Mouse (Mus musculus) spleen, postnatal 10 days (tissue): ENCODE data around the gene Shank2.

Experiments used
- DNase-seq, 2 experiments: peaks; one replicate each; pipeline ENCODE4 v3.0.0; 2021 to 2022; ENCODE audit warnings: low spot score in 2 of 2

Gene Shank2

DNA sequence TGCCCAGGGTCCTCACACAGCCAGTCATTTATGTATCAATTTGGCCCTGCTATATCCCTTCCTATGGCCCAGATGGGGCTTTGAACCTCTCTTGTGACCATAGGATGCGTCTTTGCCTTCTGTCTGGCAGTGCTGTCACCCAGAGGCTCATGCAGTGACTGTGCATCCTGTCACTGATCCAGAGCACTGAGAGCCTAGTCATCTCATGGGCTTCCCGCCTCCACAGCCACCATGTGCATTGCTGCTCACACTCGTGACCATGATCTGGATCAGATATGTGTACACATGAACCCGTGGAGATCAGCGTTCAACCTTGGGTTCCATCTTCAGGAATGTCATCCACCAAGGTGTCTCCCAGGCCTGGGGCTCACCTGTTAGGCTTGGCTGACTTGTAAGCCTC is 227.0 kb downstream of the Shank2 start:
- DNase-seq: no peak

DNA sequence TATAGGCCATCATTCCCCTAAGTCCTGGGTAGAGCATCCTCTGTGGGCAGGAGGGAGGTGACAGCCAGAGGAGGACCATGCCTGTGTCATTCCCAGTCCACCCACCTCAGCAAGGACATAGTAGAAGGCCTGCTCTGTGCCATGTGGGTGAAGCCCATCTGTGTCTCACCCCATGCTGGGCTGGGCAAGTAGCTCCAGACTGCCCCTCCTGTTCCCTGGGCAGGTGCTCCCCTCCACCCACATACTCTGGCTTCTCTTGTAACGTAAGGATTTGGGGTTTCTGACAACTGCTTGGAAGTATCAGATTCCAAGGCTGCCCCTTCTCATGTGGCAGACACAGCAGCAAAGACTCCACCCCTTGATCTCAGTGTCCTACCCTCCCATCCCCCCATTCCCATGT is 227.7 kb downstream of the Shank2 start:
- DNase-seq: no peak

DNA sequence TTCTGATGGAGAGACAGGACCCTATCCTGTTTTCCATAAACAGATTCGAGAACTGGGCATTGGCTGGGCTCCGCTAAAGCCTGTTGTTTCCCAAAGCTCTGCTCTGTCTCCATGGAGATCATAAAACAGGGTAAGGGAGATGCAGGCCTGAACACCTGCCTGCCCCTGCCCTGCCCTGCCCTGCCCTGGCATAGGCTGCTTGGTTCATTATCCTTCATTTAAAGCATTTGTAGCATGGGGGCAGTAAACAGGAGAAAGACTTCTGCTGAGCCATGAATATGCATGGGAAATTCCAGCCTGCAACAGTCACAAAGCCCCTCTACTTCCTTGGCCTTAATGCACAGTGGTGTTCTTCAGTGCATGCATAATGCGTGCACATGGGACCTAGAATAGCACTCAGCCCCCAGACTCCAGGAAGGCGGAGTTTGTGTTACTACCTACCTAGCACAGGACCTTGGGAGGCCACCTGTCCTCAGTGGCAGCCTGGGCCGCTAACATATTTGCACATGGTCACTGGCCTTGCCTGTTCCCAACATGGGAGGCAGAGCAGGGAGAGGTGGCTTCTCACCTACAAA is 230.5 kb downstream of the Shank2 start:
- DNase-seq: no peak

DNA sequence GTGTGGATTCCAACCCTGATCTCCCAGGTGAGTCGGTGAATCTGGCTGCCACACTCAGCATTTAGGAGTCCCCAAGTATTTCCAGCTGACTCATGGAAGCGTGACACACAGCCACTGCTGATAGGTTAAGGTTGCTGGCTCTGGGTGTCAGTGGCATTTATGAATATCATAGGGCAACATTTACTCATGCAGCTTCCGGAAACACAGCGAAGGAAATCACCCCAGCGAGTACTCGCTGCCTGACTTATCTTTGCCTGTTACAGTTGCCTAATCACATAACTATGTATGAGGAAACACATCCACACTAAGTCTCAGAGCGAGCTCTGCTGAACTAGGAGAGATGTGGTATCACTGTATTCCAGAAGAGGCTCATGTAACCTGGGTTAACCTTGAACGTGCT is 231.8 kb downstream of the Shank2 start:
- no peak for DNase-seq

- DNase-seq: no peak
Observed at GRCm38 (mm10) chr7:144234783-144235182, 233.1 kb downstream of the Shank2 start.

GRCm38 (mm10) chr7:144235523-144235922 is 233.8 kb downstream of the Shank2 start:
- DNase-seq: no peak

GRCm38 (mm10) chr7:144236802-144237201 is 235.1 kb downstream of the Shank2 start:
- no peak for DNase-seq

GRCm38 (mm10) chr7:144238409-144238808 is 236.7 kb downstream of the Shank2 start:
- no peak for DNase-seq

DNA sequence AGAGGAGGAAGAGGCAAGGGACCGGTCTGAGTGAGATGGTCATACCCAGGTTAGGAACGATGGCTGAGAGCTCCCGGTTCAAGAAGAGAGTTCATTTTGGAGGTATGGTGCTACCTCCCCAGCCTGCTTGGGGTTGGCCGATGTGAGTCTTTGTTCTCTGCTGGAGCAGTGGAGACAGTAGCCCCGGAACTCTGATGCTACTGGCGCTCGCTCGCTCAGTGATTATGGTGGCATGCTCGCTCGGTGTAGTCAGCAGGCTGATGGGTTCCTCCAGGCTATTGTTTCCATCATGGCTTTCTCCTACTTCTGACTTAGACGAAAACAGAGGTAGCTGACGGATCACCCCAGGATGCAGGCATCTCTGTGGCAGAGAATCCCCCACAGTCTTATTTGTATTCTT is 237.3 kb downstream of the Shank2 start:
- DNase-seq: no peak

DNA sequence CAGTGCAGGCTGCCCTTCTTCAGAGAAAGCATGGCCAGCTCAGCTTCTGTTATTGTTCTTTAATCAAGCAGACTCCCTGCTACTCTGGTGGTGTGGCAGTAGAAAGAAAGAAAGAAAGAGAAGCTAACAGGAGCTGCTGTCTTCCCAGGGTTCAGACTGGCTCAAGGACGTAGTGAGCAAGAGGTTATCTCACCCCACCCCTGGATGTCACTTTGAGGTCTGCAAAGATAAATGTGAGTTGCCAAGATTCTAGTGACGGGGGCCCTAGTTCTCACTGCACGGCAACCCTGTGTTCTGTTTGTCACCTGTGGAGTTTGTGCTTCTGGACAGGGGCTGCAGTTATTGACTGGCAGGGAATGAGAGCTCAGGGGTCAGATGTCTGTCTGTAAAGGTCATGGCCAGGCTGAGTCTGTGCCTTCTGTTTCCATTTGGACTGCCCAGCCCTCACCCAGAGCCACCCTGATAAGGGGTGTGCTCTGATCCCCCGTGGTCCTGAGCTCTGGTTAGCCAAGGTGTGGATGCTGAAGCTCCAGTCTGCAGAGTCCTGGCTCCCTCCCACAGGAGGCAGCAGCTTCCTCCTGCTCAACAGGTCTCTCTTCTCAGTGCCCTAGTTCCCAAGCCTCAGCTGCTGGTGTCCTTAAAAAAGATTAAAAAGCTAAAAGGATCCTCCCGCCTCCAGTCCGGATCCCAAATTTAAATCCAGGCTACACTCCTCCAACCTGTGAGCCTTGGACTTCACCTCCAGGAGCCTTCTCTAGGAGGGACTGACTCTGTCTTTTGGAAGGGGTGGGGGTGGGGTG is 238.0 kb downstream of the Shank2 start:
- no peak for DNase-seq

DNA sequence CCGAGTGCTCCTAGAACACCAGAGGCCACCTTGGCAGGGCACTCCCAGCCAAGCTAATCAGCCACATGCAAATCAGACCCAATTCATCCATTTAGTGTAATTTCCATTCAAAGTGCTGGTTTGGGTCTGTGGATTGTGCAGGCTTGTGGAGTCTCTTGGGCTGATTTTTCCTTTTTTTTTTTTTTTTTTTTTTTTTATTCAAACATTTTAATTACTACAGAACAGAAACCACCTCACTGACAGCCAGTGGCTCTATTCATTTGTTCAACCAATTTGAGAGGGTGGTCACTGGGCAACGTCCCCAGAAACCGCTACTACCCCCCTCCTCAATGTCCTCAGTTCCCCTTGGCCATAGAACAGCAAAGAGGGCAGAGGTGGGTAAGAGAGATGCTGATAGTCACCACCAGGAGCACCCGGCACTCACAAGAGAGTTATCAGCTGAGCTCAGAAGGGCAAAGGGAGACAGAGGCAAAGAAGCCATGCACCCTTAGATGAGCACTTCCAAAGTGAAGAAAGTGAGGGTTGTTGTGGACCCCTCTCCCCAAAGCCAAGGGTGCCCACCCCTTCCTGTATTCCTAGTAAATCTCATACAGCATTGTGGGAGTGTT is 239.1 kb downstream of the Shank2 start:
- DNase-seq: no peak

- no peak for DNase-seq
Observed at GRCm38 (mm10) chr7:144244203-144244602, 242.5 kb downstream of the Shank2 start.

GRCm38 (mm10) chr7:144246271-144246670 is 244.5 kb downstream of the Shank2 start:
- no peak for DNase-seq

- no peak for DNase-seq
Observed at GRCm38 (mm10) chr7:144248686-144249422, 247.1 kb downstream of the Shank2 start.

- no peak for DNase-seq
Observed at GRCm38 (mm10) chr7:144250791-144251190, 249.1 kb downstream of the Shank2 start.

GRCm38 (mm10) chr7:144251250-144251649 is 249.5 kb downstream of the Shank2 start:
- DNase-seq: no peak

DNA sequence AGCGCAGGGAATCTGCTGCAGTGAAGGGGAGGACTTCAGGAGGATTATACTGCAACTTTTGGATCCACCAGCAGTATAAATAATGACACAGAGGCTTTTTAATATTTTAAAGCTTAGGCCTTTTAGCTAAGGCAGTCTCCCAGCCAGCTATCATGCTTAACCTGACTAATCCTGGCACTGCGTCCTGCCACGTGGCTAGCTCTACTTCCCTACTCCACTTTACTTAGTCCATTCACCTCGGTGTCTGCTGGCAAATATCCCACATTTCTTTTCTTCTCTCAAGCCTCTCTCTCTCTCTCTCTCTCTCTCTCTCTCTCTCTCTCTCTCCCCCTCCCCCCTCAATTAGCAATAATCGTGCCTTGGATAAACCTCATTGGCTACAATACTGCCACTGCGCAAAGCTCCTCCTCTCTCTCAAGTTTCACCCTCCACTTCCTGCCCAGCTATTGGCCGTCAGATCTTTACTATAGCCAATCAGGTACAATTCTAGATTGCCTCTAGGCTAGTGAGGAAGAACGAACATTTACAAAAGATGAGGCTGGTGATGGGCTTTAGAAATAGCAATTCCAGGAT is 253.0 kb downstream of the Shank2 start:
- no peak for DNase-seq

GRCm38 (mm10) chr7:144257821-144258220 is 256.1 kb downstream of the Shank2 start:
- no peak for DNase-seq

DNA sequence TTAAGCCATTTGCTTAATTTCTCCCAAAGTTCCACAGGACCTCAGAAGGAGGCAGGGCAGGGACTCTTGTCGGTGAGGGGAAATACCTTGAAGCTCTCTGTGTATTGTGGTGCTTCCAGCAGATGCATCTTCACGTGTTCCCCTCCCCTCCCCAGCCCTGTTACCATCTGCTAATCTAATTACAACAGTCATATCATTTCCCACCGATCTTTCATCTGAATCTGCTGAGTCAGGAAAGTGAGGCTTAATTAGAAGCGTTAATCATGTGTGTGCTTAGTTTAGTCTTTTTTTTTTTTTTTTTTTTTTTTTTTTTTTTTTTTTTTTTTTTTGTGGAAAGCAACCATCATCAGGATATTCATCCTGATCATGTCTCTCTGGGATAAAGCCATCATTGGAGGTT is 256.6 kb downstream of the Shank2 start:
- no peak for DNase-seq

DNA sequence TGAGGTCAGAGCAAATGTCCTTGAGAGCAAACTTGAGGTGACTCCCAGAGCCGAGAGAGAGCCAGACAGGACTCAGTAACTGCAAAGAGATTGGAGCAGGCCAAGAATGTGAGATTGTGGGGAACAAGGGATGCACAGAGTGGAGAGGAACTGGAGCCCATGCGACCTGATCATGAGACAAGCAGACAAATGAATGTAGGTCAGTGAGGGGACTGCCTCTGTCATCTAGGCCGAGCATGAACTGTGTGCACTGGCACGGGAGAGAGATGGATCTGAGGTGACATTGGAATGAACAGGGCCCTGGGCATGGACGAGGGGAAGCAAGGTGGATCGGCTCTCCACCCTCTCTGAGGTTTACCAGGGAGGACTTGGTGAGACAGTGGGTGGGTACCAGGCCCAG is 260.9 kb downstream of the Shank2 start:
- no peak for DNase-seq

GRCm38 (mm10) chr7:144266745-144267144 is 265.0 kb downstream of the Shank2 start:
- DNase-seq: no peak

DNA sequence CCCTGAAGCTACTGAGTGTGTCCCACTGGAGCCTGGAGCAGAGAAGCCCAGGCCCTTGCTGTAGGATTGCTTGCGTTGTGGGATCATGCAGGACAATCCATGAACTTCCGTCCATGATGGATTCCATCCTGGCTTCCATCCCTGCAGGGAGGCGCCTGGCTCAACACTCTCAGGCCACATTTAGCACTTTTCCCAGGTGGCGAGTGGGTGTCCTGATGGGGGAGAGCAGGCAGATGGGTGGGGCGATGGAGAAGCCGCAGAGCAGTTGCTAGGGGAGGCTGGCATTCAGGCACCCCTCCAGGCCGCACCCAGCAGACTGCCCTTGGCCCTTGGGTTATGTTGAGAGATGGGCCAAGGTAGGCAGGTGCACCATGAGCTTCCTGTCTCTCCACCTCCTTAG is 266.6 kb downstream of the Shank2 start:
- no peak for DNase-seq
